ENCODE assay signal across 22 mouse cellular contexts in the genomic region with DNA sequence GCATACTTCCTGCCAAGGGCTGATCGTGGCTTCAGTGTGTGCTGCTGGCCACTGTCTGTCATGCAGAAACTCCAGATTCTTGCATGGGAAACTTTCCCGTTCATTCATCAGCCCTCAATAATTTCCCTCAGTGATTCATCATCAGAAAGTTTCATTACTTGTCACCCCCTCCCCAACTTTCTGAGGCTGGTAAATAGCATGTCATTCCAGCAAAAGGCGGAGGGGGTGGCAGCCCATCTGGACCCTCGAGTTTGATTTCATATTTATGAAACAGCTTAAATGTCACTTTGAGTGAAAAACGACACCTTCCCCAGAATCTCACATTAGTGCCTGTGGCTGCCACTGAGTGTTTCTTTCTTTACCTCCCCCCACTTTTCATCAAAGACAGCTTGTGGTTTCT.
DNase-seq lines count a peak whose midpoint lies in the region; ATAC-seq and TF ChIP-seq lines count a peak whose summit lies in the region.
"Had no signal": no experiment of that assay in that cellular context is flagged by ENCODE, and none has a peak within 500 bp of the region (broad histone marks: within the 10 kb centered on the region; RNA-seq: fewer than 3 reads in every experiment).

No protein-coding gene starts in this region.

- peak; percentile 9 for DNase-seq in embryonic facial prominence, embryonic 11.5 days (ENCODE audit: low spot score)
- no peak for DNase-seq in embryonic facial prominence, embryonic 10.5 days (ENCODE audit: low spot score)
- DNase-seq in layer of hippocampus, adult 2 months (ENCODE audit: low spot score in 2 of 2): peak in 1 of 2 experiments; percentile 51
- no peak for DNase-seq in layer of hippocampus, postnatal 10 days (ENCODE audit: low spot score in 2 of 2)
- DNase-seq in Muller cell, postnatal 12 days (ENCODE audit: inconsistent ontology term): peak; percentile 73
- DNase-seq in embryonic facial prominence, embryonic 14.5 days (ENCODE audit: low spot score): peak; percentile 14
- DNase-seq in cerebellum, adult 8-10 months: no peak
- DNase-seq: adrenal gland, postnatal 10 days; adrenal gland, postnatal 36 days; cerebellum, adult 11-12 months; cerebellum, adult 9-10 months; cerebellum, postnatal 25 days; gastrocnemius, adult 2 months; gastrocnemius, postnatal 14 days; heart, adult 11 months had no signal

- no peaks in the 10 kb centered on the region for H3K9me3 ChIP-seq in embryonic facial prominence, embryonic 11.5 days (replicated peaks; ENCODE audit: control insufficient read depth, low read length)
- H3K9me3 ChIP-seq in embryonic facial prominence, embryonic 10.5 days: no peaks in the 10 kb centered on the region
- no peaks in the 10 kb centered on the region for H3K9me3 ChIP-seq in embryonic facial prominence, embryonic 14.5 days (ENCODE audit: control insufficient read depth, low read length)
- H3K9me3 ChIP-seq: embryonic facial prominence, embryonic 15.5 days; forebrain, embryonic 12.5 days; hindbrain, embryonic 12.5 days; hindbrain, embryonic 15.5 days had no signal

- 49% methylated on average over 5 of the region's 5 CpGs for WGBS in embryonic facial prominence, embryonic 11.5 days
- WGBS in embryonic facial prominence, embryonic 10.5 days: 61% methylated on average over 5 of the region's 5 CpGs
- WGBS in embryonic facial prominence, embryonic 14.5 days: 35% methylated on average over 5 of the region's 5 CpGs

- no peak for ATAC-seq in embryonic facial prominence, embryonic 11.5 days (replicated peaks; ENCODE audit: insufficient number of reproducible peaks, low FRiP score, low TSS enrichment, low read depth)
- no peak for ATAC-seq in embryonic facial prominence, embryonic 14.5 days (ENCODE audit: low read depth)
- ATAC-seq: forebrain, embryonic 16.5 days; Patski had no signal

- H3K36me3 ChIP-seq in embryonic facial prominence, embryonic 11.5 days (replicated peaks; ENCODE audit: control insufficient read depth, insufficient read depth, low read depth, low read length): no peaks in the 10 kb centered on the region
- H3K36me3 ChIP-seq in embryonic facial prominence, embryonic 10.5 days (replicated peaks): no peaks in the 10 kb centered on the region
- H3K36me3 ChIP-seq in embryonic facial prominence, embryonic 14.5 days (ENCODE audit: control insufficient read depth, insufficient read depth, low read length): no peaks in the 10 kb centered on the region
- H3K36me3 ChIP-seq: embryonic facial prominence, embryonic 15.5 days; forebrain, embryonic 12.5 days; hindbrain, embryonic 12.5 days; hindbrain, embryonic 15.5 days had no signal

- no peaks in the 10 kb centered on the region for H3K27me3 ChIP-seq in embryonic facial prominence, embryonic 11.5 days (ENCODE audit: control insufficient read depth, insufficient read depth, low read length)
- H3K27me3 ChIP-seq in embryonic facial prominence, embryonic 10.5 days (replicated peaks; ENCODE audit: low read depth, poor library complexity, severe bottlenecking): no peaks in the 10 kb centered on the region
- H3K27me3 ChIP-seq in embryonic facial prominence, embryonic 14.5 days (replicated peaks; ENCODE audit: control insufficient read depth, insufficient read depth, low read length): no peaks in the 10 kb centered on the region
- H3K27me3 ChIP-seq: embryonic facial prominence, embryonic 15.5 days; forebrain, embryonic 12.5 days; hindbrain, embryonic 12.5 days; hindbrain, embryonic 15.5 days; Patski had no signal

- H3K27ac ChIP-seq in embryonic facial prominence, embryonic 11.5 days (replicated peaks; ENCODE audit: low read depth, low read length): no peak overlapping the region
- H3K27ac ChIP-seq in embryonic facial prominence, embryonic 10.5 days (replicated peaks): no peak overlapping the region
- peak overlapping the region; percentile 96 for H3K27ac ChIP-seq in layer of hippocampus, adult 2 months
- no peak overlapping the region for H3K27ac ChIP-seq in embryonic facial prominence, embryonic 14.5 days (replicated peaks; ENCODE audit: low read depth, low read length)
- H3K27ac ChIP-seq: embryonic facial prominence, embryonic 15.5 days; forebrain, embryonic 12.5 days; gastrocnemius, adult 2 months; hindbrain, embryonic 12.5 days; hindbrain, embryonic 15.5 days had no signal

- no peak overlapping the region for H3K9ac ChIP-seq in embryonic facial prominence, embryonic 11.5 days (replicated peaks; ENCODE audit: low read length)
- H3K9ac ChIP-seq in embryonic facial prominence, embryonic 14.5 days (ENCODE audit: low read depth, low read length): no peak overlapping the region
- H3K9ac ChIP-seq: embryonic facial prominence, embryonic 15.5 days; forebrain, embryonic 12.5 days; hindbrain, embryonic 12.5 days; hindbrain, embryonic 15.5 days had no signal

- H3K4me1 ChIP-seq in embryonic facial prominence, embryonic 11.5 days (ENCODE audit: control insufficient read depth, insufficient read depth, low read length): no peaks in the 10 kb centered on the region; the same call in 1 of the 2 replicates
- H3K4me1 ChIP-seq in embryonic facial prominence, embryonic 10.5 days: peaks cover 13% of the 10 kb centered on the region
- H3K4me1 ChIP-seq in embryonic facial prominence, embryonic 14.5 days (ENCODE audit: control insufficient read depth, insufficient read depth, low read length): 0 out of 2 replicates have a peak, but pooled peaks cover 2% of the 10 kb centered on the region
- H3K4me1 ChIP-seq: embryonic facial prominence, embryonic 15.5 days had no signal

- no peak overlapping the region for H3K4me2 ChIP-seq in embryonic facial prominence, embryonic 11.5 days (ENCODE audit: low read depth, low read length)
- H3K4me2 ChIP-seq in embryonic facial prominence, embryonic 14.5 days (ENCODE audit: low read depth, low read length): no peak overlapping the region
- H3K4me2 ChIP-seq: embryonic facial prominence, embryonic 15.5 days; forebrain, embryonic 12.5 days; heart, embryonic 11.5 days; hindbrain, embryonic 12.5 days; hindbrain, embryonic 15.5 days had no signal

- no peak for TF ChIP-seq CTCF in layer of hippocampus, adult 2 months (conservative IDR thresholded peaks at IDR 0.05)

- H3K4me3 ChIP-seq in embryonic facial prominence, embryonic 11.5 days (ENCODE audit: low read depth, low read length): no peak overlapping the region
- H3K4me3 ChIP-seq in embryonic facial prominence, embryonic 10.5 days: no peak overlapping the region
- H3K4me3 ChIP-seq in layer of hippocampus, adult 2 months: no peak overlapping the region
- no peak overlapping the region for H3K4me3 ChIP-seq in embryonic facial prominence, embryonic 14.5 days (ENCODE audit: low read depth, low read length)
- H3K4me3 ChIP-seq: embryonic facial prominence, embryonic 15.5 days; forebrain, embryonic 12.5 days; gastrocnemius, adult 2 months; hindbrain, embryonic 12.5 days; hindbrain, embryonic 15.5 days had no signal

Comparison
In these comparisons a context has a peak if more than half of its experiments do, and no peak if none do; other contexts are left out.
1. DNase-seq: peak in embryonic facial prominence, embryonic 11.5 days (single experiment), Muller cell, postnatal 12 days (single experiment) and embryonic facial prominence, embryonic 14.5 days (single experiment); none in embryonic facial prominence, embryonic 10.5 days (single experiment), layer of hippocampus, postnatal 10 days (0 of 2) and cerebellum, adult 8-10 months (single experiment).